ENCODE assay signal across 15 mouse cellular contexts in genomic region chr10:86261725-86262124, GRCm38 (mm10). TPM values are rescaled to one million over a fixed set of nuclear protein-coding genes. Genes with fewer than 3 reads are reported as not detected.
A peak's percentile ranks its signal among the peaks of the same experiment; 100 is the strongest.
DNase-seq lines count a peak whose midpoint lies in the region.
"Had no signal": no experiment of that assay in that cellular context is flagged by ENCODE, and none has a peak within 500 bp of the region (broad histone marks: within the 10 kb centered on the region; RNA-seq: fewer than 3 reads in every experiment).

No protein-coding gene starts in this region.

- DNase-seq in layer of hippocampus, adult 11-12 months (ENCODE audit: low spot score), result peak; percentile 11
- no peak for DNase-seq in layer of hippocampus, postnatal 25 days (ENCODE audit: extremely low spot score in 1 of 2, low spot score in 1 of 2)
- peak; percentile 38 for DNase-seq in retina, postnatal 1 day
- DNase-seq in retina, embryonic 14.5 days (ENCODE audit: low spot score), result no peak
- no peak for DNase-seq in kidney, postnatal 25 days
- DNase-seq: adrenal gland, adult 2 months; adrenal gland, postnatal 10 days; adrenal gland, postnatal 25 days; cerebellum, adult 11-12 months; cerebellum, adult 2 months; cerebellum, adult 9-10 months; cerebellum, postnatal 10 days; cerebellum, postnatal 25 days; forebrain, postnatal 0 days had no signal

RNA-seq across cellular contexts. Expression of gene Timp3, which starts 38.4 kb away (rescaled TPM):
- total RNA-seq in layer of hippocampus, postnatal 25 days (2021), result 10 to 100 TPM; 50.1 to 55.1 TPM
- total RNA-seq: MEL had no signal

Comparison
In these comparisons a context has a peak if more than half of its experiments do, and no peak if none do; other contexts are left out.
1. DNase-seq: peak in layer of hippocampus, adult 11-12 months (single experiment) and retina, postnatal 1 day (single experiment); none in layer of hippocampus, postnatal 25 days (0 of 2), retina, embryonic 14.5 days (single experiment) and kidney, postnatal 25 days (0 of 2).